Mouse (Mus musculus): Measurements from ENCODE around the gene Tead1. TPM values are rescaled to one million over a fixed set of nuclear protein-coding genes. Genes with fewer than 3 reads are reported as not detected.

Tead1 gene
- polyA plus RNA-seq, 1 experiment from 2014 or later, result 2.1 TPM

DNA sequence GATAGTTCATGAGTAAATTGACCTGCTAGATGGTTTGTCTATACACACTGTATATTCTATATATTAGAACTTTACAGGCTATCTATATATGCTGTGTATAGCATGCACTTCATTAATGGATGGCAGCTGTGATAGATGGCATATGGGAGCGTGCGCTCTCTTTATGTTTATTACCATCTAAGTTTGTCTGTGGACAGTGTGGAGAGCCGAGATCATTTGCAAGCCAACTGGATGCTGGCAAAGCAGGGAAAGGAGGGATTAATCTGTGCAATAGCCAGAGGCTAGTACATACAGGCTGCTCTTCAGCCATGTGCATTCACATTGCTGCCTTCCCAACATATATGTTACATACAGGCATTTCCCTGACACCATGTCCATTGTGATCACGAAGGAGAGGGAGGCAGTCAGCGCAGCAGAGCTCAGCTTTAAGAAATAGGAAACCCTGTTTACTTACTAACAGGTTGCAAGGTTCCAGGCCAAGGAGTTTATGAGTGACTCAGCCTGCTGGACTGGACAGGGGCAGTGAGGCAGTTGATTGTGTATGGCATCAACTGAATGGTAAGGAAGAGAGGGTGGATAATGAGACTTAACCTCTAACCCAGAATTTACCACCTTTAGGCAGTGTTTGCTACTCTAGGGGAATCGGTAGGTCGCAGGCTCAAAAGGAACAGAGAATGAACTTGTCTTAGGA lies 173.2 kb downstream of the Tead1 start:
- Histone ChIP-seq H3K27me3 (ENCODE audit: insufficient read depth, low read length) (no peaks in the 10 kb centered on the region), H3K4me2 (ENCODE audit: low read depth, low read length) (no peak overlapping the region), H3K4me1 (ENCODE audit: insufficient read depth) (peaks cover 5% of the 10 kb centered on the region), H3K27ac (ENCODE audit: low read depth) (no peak overlapping the region), H3K4me3 (ENCODE audit: low read depth, low read length) (no peak overlapping the region), H3K36me3 (replicated peaks; ENCODE audit: insufficient read depth, low read length) (no peaks in the 10 kb centered on the region), H3K9ac (replicated peaks) (no peak overlapping the region), H3K9me3 (ENCODE audit: low read length) (no peaks in the 10 kb centered on the region)
- WGBS (ENCODE audit: insufficient replicate concordance), result 66% methylated on average over 7 of the region's 7 CpGs
- ATAC-seq (no peak), DNase-seq (no peak)
- TF ChIP-seq EP300 (IDR thresholded peaks at IDR 0.05; ENCODE audit: low read depth) (no peak), CTCF (IDR thresholded peaks at IDR 0.05; ENCODE audit: low read depth) (no peak)

DNA sequence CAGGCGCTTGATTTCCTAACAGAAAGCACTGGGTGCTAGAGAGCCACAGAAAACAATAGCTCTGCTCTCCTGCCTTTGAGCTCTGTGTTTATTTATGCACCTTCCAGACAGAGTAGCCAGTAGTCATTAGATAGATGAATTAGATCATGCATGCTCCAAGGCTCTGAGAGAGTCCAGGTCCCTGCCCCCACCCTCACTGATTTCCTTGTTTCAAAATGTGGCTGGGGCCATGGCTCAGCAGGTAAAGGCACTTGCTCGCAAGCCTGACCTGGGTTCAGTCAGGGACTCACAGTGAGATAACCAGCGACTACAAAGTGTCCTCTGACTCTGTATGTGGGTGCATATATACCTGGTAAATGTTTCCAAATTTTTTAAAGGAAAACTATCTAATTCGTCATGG lies 174.7 kb downstream of the Tead1 start:
- Histone ChIP-seq H3K9ac (replicated peaks) (no peak overlapping the region), H3K4me3 (ENCODE audit: low read depth, low read length) (no peak overlapping the region), H3K4me2 (ENCODE audit: low read depth, low read length) (no peak overlapping the region), H3K27ac (ENCODE audit: low read depth) (no peak overlapping the region), H3K36me3 (replicated peaks; ENCODE audit: insufficient read depth, low read length) (no peaks in the 10 kb centered on the region), H3K27me3 (ENCODE audit: insufficient read depth, low read length) (no peaks in the 10 kb centered on the region), H3K4me1 (ENCODE audit: insufficient read depth) (peaks cover 5% of the 10 kb centered on the region), H3K9me3 (ENCODE audit: low read length) (no peaks in the 10 kb centered on the region)
- DNase-seq (no peak), ATAC-seq (no peak)
- 50% methylated on average over 4 of the region's 4 CpGs for WGBS (ENCODE audit: insufficient replicate concordance)
- TF ChIP-seq CTCF (IDR thresholded peaks at IDR 0.05; ENCODE audit: low read depth), result no peak

DNA sequence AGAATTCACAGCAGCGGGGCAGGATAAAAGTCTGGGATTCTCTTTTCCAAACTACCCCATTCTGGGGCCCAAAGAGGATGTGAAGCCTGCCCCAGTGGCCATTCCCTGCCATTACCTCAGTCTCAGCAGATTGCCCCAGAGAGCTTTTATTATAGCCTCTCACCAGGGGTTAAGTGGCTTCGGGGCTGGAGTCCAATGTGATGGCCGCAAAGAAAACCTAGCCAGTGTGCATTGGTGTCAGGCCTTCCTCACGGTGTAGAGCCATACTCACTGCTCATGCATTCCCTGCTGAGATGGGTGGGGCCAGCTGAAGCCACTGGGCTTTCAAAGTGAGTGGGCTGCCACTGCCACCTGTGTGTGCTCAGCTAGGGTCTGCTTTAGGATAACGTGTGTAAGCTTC lies 175.4 kb downstream of the Tead1 start:
- no peak for ATAC-seq
- TF ChIP-seq CTCF (IDR thresholded peaks at IDR 0.05; ENCODE audit: low read depth) (peak; percentile 26; the same call in 1 of the 2 replicates), EP300 (IDR thresholded peaks at IDR 0.05; ENCODE audit: low read depth) (no peak)
- H3K27me3 ChIP-seq (ENCODE audit: insufficient read depth, low read length), result no peaks in the 10 kb centered on the region
- H3K36me3 ChIP-seq (replicated peaks; ENCODE audit: insufficient read depth, low read length), result no peaks in the 10 kb centered on the region
- no peak overlapping the region for H3K9ac ChIP-seq (replicated peaks)
- H3K27ac ChIP-seq (ENCODE audit: low read depth), result no peak overlapping the region
- no peak for DNase-seq
- 50% methylated on average over 5 of the region's 5 CpGs for WGBS (ENCODE audit: insufficient replicate concordance)
- no peak overlapping the region for H3K4me2 ChIP-seq (ENCODE audit: low read depth, low read length)
- peaks cover 5% of the 10 kb centered on the region for H3K4me1 ChIP-seq (ENCODE audit: insufficient read depth)
- no peak overlapping the region for H3K4me3 ChIP-seq (ENCODE audit: low read depth, low read length)
- no peaks in the 10 kb centered on the region for H3K9me3 ChIP-seq (ENCODE audit: low read length)

DNA sequence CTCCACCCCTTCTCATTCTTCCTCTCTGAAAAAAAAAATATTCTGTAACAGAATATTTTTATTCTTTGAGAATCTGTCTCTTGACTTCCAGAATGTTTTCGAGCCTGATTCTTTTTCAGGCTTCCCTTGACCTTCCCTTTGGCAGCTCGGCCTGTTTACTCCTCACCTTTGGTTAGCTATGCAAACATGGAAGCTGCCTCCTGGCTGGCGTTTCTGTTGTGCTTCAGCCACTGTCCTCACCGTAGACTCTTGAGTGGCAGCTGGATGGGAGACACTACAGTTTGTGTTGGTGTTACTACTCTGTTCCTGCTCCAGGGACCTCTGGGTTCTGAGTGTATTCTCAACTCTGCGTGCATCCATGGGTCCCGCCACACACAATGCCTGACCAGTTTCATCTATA lies 176.3 kb downstream of the Tead1 start:
- ATAC-seq, result no peak
- Histone ChIP-seq H3K27ac (ENCODE audit: low read depth) (peak overlapping the region; percentile 44), H3K4me3 (ENCODE audit: low read depth, low read length) (no peak overlapping the region), H3K4me2 (ENCODE audit: low read depth, low read length) (no peak overlapping the region), H3K27me3 (ENCODE audit: insufficient read depth, low read length) (no peaks in the 10 kb centered on the region), H3K9me3 (ENCODE audit: low read length) (no peaks in the 10 kb centered on the region), H3K4me1 (ENCODE audit: insufficient read depth) (peaks cover 5% of the 10 kb centered on the region), H3K9ac (replicated peaks) (no peak overlapping the region), H3K36me3 (replicated peaks; ENCODE audit: insufficient read depth, low read length) (no peaks in the 10 kb centered on the region)
- WGBS (ENCODE audit: insufficient replicate concordance), result 57% methylated on average over 6 of the region's 6 CpGs
- TF ChIP-seq EP300 (IDR thresholded peaks at IDR 0.05; ENCODE audit: low read depth), result no peak
- no peak for TF ChIP-seq CTCF (IDR thresholded peaks at IDR 0.05; ENCODE audit: low read depth)
- DNase-seq, result no peak

DNA sequence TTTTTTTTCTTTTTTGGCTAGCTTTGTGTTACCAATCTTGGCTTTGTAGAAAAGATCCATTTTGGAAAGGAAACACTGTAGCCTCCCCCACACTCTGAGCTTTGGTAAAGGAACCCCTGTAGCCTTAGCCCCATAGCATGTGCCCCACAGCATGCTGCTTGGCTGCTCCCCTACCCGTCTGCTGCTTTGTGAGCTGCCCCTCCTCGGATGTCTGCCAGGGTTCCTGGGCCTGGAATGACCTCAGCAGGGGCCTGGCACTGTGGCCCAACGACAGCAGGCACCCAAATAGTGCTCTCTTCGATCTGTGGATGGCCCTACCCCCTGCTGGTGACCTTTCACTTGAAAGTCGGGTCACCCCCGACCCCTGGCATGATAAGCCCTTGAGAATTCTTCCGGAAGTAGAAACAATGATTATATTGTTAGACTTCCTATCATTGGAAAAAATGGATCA lies 177.0 kb downstream of the Tead1 start:
- no peaks in the 10 kb centered on the region for H3K27me3 ChIP-seq (ENCODE audit: insufficient read depth, low read length)
- no peak overlapping the region for H3K4me3 ChIP-seq (ENCODE audit: low read depth, low read length)
- no peak overlapping the region for H3K4me2 ChIP-seq (ENCODE audit: low read depth, low read length)
- no peak overlapping the region; the same call in 1 of the 2 replicates for H3K27ac ChIP-seq (ENCODE audit: low read depth)
- H3K9me3 ChIP-seq (ENCODE audit: low read length), result no peaks in the 10 kb centered on the region
- 0 out of 2 replicates have a peak, but pooled peaks cover under 1% of the 10 kb centered on the region for H3K36me3 ChIP-seq (replicated peaks; ENCODE audit: insufficient read depth, low read length)
- H3K9ac ChIP-seq (replicated peaks), result no peak overlapping the region
- WGBS (ENCODE audit: insufficient replicate concordance), result 37% methylated on average over 7 of the region's 7 CpGs
- DNase-seq (peak; percentile 26), ATAC-seq (peak; percentile 64)
- H3K4me1 ChIP-seq (ENCODE audit: insufficient read depth), result peaks cover 5% of the 10 kb centered on the region
- TF ChIP-seq EP300 (IDR thresholded peaks at IDR 0.05; ENCODE audit: low read depth), result no peak
- 0 out of 2 replicates have a peak, but pooled peaks have one; percentile 15 for TF ChIP-seq CTCF (IDR thresholded peaks at IDR 0.05; ENCODE audit: low read depth)

DNA sequence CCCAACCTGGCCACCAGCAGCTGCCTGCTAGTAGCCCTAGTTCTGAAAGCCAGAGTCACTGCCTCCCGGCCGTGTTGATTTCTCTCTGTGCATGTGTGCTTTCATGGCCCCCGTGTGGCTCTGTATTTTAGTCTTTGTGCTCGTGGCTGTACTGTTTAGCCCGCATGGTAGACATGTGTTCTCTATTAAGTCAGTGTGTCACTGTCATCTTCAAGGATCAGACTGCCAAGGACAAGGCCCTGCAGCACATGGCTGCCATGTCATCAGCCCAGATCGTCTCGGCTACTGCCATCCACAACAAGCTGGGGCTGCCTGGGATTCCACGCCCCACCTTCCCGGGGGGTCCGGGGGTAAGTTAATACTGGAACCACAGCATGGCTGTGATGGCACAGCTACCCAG lies 177.5 kb downstream of the Tead1 start:
- Histone ChIP-seq H3K27me3 (ENCODE audit: insufficient read depth, low read length) (no peaks in the 10 kb centered on the region), H3K4me3 (ENCODE audit: low read depth, low read length) (no peak overlapping the region), H3K9me3 (ENCODE audit: low read length) (no peaks in the 10 kb centered on the region), H3K9ac (replicated peaks) (no peak overlapping the region), H3K27ac (ENCODE audit: low read depth) (no peak overlapping the region), H3K4me2 (ENCODE audit: low read depth, low read length) (no peak overlapping the region), H3K4me1 (ENCODE audit: insufficient read depth) (peaks cover 5% of the 10 kb centered on the region), H3K36me3 (replicated peaks; ENCODE audit: insufficient read depth, low read length) (0 out of 2 replicates have a peak, but pooled peaks cover 2% of the 10 kb centered on the region)
- ATAC-seq (no peak; the same call in 1 of the 2 replicates), DNase-seq (no peak)
- TF ChIP-seq EP300 (IDR thresholded peaks at IDR 0.05; ENCODE audit: low read depth), result no peak
- no peak for TF ChIP-seq CTCF (IDR thresholded peaks at IDR 0.05; ENCODE audit: low read depth)
- 76% methylated on average over 10 of the region's 10 CpGs for WGBS (ENCODE audit: insufficient replicate concordance)

Measured in liver, postnatal 0 days (tissue).